Mouse (Mus musculus): ENCODE measurements around the gene Coro7. TPM values are rescaled to one million over a fixed set of nuclear protein-coding genes. Genes with fewer than 3 reads are reported as not detected.

Coro7 gene
- polyA plus RNA-seq, 1 experiment, result 237 TPM

DNA sequence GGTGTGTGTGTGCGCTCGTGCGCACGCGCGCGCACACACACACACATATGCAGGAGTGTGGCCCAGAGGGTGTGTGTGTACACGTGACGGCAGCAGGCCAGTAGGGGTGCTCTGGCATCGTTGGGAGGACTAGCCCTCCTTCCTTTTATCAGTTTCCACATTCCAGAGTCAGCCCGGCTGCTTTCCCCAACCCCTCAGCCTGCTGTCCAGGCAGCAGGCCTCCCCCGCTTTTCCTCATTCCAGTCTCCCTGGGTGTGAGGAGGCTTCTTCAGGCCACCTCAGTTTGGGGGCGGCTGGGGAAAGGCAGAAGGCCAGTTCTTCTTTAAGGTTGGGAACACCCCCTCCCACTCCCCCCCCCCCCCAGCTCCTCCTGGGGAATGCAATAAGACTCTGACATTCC, 37.4 kb downstream of the Coro7 start:
- no peak for TF ChIP-seq GATA1 (IDR thresholded peaks at IDR 0.05; ENCODE audit: low read length)

DNA sequence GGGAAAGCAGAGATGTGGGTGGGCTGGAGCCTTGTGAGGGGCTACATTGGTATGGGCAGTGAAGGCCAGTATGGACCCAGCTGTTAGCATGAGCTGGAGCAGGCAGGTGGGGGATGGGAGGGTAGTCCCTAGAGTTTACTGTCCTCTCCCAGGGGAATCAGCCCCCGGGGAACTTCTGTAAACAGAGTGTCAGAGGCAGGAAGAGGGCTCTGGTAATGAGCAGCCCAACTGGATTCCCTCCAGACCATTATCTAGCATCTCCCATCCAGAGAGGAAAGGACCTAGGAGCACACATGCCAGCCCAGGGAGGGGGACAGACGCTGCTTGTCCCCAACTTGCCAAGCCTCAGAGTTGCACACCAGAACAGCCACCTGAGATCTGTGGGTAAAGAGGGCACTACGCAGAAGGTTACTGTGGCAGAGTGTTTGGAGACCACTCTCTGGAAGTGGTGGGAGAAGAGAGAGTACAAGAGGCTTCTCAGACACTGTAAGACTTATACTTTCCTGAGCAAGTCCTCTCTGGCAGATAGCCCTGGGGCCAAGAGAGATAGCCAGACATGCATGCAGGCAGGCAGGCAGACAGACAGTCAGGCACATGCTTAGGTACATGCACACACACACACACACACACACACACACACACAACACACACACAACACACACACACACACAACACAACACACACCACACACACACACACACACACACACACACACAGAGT, 38.3 kb downstream of the Coro7 start:
- TF ChIP-seq GATA1 (IDR thresholded peaks at IDR 0.05; ENCODE audit: low read length), result no peak

DNA sequence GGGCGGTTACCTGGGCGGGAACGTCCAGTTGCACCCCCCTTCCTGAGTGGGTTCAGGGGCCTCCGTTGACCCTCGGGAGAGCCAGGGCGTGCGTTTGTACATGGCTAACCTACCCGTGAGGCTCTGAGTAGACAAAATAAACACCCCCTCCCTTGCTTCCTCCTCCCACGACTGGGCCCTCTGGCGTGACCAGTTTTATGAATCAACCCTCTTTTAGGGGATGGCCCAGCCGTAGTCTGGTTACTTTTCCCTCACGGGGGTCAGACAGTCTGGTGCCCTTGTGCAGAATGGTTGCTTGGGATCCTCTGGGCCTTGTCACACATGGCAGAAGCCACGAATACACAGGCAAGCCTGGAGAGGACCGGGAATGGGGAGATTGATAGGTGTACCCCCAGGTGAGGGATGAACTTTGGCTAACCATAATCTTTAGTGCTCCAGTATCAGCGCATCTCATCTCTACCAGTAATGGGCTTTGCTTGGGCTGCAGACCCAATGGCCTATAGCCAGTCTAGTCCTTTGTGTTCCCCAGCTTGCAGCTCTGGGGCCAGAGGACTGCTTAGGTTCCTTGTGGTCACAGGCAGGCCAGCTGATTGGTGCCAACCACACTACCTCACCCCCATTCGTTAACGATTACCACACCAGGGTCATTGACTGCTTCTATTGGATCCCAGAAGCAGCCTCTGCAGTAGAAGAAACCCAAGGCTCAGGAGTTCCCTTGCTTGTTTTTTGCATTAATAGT, 39.1 kb downstream of the Coro7 start:
- TF ChIP-seq GATA1 (IDR thresholded peaks at IDR 0.05; ENCODE audit: low read length), result no peak

DNA sequence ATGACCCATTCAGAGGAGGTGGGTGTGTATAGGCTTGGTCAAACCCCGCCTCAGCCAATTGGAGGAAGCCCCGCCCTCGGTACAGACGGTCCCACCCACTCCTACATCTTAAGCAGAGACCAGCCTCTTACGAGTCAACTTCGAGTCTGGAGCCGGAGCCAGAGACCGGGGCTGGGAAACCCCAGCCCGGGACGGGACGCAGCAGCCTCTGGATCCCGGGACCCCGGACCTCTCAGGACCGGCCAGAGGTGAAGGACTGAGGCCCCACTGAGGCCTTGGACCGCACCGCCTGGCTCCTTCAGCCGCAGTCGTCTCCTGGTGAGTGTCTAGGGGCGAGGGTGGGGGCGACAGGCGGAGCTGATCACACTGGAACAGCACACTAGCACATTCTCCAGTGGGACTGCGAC, 39.7 kb downstream of the Coro7 start, which contains the start of the genes Vasn and Dnaja3:
Gene Vasn, plus strand, starts transcription at position 111 of the 407 bp plus-strand sequence.
Gene Dnaja3, plus strand, starts transcription at position 159 of the 407 bp plus-strand sequence.
- TF ChIP-seq GATA1 (IDR thresholded peaks at IDR 0.05; ENCODE audit: low read length), result no peak

DNA sequence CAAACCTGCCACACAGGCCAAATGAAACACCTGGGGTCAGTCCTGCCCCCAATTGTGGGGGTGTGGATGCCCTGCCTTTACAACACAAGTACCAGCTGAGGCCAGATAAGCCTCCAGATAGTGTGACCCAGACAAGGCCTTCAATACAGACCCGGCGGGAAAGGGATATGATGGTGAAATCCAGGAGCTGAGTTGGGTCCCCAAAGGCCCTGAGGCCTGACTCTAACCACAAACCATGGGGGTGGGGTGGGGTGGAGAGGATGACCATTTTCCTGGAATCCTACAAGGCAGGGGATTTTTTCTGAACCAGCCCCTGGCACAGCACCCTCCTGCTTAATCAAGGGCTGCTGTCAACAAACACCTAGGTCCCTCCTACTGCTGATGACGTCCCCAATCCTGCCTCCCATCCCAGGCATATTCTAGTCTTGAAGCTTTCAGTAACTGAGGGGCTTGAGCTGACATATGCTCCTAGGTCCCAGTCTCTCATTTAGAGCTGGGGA, 40.6 kb downstream of the Coro7 start:
- TF ChIP-seq GATA1 (IDR thresholded peaks at IDR 0.05; ENCODE audit: low read length), result no peak

DNA sequence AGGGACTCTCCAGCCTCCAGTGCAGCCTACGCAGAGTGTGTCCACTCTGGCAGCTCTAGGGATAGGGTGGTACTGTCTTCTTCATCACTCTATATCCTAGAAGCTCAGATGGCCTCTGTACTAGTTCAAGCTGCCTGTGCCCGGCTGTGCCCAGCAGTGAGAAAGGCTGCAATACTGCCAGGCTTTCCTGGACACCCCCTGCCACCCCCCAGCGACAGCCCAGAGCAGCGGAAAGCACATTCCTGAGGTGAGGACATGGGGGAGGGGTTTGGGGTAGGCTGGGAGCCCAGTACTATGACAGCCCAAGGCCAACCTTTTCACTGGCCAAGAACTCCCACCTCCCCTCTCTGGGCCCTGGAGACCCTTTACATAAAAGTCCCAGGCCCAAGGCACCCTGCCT, 43.8 kb downstream of the Coro7 start:
- TF ChIP-seq GATA1 (IDR thresholded peaks at IDR 0.05; ENCODE audit: low read length), result no peak

DNA sequence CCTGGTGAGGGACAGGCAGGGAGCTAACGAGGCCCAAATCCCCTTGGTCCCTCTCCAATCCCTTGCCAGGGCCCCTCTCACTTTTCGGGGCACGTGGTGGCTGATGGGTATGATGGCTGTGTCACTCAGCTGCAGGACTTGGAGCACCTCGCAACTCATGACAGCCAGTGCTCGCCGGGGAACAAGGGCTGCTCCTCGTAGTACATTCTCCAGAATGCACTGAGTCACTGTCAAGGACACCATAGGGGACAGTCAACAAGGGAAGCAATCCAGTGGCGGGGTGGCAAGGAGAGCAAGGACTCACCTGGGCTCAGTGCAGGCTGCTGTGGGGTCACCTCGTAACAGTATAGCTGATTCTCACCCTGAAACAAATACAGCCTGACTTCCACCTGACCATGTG, 44.9 kb downstream of the Coro7 start:
- no peak for TF ChIP-seq GATA1 (IDR thresholded peaks at IDR 0.05; ENCODE audit: low read length)

DNA sequence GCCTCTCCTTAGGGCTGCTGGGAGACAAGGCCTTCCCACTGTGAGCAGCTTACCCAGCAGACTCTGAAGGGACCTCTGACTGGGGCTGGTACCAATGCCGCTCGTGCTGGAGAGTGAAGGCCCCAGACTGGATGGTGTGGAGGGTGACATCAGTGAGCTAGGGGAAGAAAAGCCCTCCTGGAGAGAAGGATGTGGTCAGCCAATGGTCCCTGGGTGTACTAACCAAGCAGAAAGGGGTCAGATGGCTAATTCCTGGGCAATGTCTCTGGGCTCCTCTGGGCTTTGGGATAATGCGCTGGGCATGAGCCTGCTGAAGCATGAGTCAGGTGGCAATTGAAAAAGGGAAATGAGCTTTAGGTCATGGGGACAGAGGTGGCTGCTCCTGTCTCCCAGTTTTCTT, 45.9 kb downstream of the Coro7 start:
- TF ChIP-seq GATA1 (IDR thresholded peaks at IDR 0.05; ENCODE audit: low read length), result no peak

DNA sequence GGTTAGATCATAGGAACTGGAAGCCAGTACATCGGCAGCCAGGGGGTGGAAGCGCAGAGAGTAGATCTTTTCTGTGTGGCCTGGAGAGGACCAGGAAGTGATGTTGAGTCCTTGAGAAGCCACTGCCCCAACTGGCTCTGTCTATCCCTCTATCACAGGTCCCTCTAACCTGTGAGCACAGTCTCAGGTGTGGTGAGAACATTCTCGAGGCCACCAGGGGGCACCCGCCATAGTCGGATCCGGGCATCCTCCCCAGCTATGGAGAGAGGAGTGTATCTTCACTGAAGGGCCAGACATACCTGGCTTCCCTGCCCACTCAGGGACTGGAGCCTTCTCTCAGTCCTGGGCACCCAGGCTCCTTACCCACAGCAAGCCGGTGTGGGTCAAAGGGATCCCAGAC, 47.5 kb downstream of the Coro7 start:
- no peak for TF ChIP-seq GATA1 (IDR thresholded peaks at IDR 0.05; ENCODE audit: low read length)

DNA sequence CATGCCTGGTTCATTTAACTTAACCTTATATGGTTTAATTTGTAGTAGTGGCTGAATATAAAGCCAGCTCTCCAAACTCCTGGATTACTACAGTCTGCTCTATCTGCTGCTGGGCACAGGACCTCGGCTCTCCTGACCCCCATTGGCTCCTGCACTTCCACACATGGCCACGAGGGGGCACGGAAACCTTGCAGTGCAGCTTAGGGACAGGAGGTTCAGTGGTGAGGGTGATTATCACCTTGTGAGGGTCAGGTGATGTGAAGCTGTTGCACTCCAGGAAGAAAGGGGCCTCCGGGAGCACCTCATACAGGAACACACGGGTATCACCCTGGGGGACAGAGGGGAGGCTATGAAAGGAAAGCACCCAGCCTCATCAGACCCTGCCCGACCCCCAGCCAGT, 49.6 kb downstream of the Coro7 start:
- TF ChIP-seq GATA1 (IDR thresholded peaks at IDR 0.05; ENCODE audit: low read length), result no peak

DNA sequence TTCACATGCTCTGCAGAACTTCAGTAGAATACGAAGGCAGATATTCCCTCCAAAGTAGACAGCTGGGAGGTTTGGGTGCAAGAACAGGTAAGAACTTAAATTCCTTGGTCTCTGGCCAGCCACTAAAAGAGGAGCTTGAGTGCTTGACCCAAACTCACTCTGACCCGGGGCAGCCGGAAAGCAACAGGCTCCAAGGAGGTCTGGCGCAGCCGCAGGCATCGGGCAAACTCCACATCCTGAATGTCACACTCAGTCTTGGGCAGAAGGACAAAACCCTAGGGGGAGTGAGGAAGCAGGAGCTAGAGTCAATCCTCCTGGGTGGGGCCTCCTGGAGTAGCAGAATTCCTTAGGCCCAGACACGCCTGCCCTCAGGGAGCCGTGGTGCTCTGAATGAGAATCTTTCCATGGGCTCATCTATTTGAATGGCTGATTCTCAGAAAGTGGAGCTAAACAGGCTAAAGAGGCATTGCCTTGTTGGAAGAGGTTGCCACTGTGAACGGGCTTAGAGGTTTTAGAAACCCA, 50.6 kb downstream of the Coro7 start:
- no peak for TF ChIP-seq GATA1 (IDR thresholded peaks at IDR 0.05; ENCODE audit: low read length)

DNA sequence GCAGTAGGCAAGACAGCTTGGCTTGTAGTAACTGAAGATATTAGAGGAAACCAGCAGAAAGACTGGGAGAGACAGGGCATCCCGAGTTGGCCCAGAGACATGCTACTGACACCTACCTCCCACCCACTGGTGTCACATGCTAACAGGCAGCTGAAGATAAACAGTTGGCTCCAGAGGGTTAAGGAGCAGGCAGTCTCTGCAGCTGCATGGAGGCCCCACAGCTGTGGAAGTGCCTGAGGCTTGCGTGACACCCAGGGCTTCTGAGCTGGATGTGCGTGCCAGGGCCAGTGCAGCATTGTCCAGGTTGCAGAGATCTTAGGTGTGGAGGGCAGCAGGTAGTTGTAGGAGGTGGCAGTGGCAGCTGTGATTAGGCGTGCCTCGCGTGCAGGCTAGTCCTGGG, 52.5 kb downstream of the Coro7 start:
- TF ChIP-seq GATA1 (IDR thresholded peaks at IDR 0.05; ENCODE audit: low read length), result no peak

DNA sequence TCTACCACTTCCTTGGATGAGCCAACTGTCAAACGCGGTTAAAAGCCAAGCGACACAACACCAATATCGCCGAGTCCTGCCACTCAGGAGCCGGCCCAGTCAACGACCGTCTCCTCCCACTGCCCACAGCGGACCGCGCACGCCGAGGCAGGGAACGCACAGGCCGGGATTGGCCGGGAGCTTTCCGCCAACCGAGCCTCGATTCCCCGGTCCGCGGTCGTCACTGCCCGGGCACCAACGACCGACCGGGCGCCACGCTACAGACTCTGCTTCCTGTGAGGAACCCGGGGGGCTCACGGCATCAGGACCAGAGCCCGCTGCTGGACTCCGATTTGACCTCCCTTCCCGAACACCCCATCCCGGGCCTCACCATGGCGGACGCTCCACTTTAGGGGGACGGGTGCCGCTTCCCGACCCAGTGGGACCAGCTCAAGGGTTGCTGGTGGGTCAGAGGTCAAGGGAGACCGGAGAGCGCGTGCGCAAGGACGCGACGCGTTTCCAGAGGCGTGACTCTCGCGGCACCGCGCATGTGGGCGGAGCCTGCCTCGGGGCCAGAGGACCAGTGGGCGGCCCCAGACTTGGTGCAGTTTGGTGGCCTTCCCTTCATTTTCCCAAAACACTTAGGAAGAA, 55.0 kb downstream of the Coro7 start, which contains the start of gene Pam16:
Gene Pam16, minus strand, starts transcription at position 508 of the 630 bp plus-strand sequence.
- no peak for TF ChIP-seq GATA1 (IDR thresholded peaks at IDR 0.05; ENCODE audit: low read length)

DNA sequence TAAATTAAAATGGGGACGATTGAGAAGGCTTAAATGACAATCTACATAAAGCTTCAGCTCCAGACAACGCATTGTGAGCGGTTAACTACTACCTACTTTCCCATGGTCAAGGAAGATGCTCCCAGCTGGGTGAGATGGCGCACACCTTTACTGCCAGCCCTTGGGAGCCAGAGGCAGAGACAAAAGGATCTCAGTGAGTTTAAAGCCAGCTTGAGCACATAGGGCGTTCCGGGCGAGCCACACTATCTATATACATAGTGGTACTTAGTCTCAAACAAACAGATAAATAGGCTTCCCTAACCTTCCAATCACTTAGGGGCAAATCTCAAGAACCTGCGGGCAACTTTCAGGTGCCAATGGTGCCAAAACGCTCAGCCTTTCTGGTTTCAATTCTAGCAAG, 55.5 kb downstream of the Coro7 start:
- no peak for TF ChIP-seq GATA1 (IDR thresholded peaks at IDR 0.05; ENCODE audit: low read length)

DNA sequence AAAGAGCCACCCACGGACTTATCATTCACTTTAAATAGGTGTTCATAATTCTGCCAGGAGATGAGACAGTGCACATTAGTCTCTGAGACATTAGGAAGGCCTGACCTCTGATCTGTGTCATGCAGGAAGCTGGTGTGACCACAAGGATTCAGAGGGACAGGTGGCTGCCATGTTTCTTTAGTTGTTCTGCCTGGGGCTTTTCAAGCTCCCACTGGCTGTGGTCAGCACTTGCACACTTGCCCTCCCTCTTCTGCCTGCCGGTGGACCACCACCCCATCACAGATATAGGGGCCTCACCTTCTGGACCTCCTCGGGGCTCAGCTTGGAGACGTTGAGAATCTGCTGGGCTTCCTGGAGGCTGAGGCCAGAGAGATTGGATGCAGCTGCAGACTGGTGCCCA, 62.7 kb downstream of the Coro7 start:
- no peak for TF ChIP-seq GATA1 (IDR thresholded peaks at IDR 0.05; ENCODE audit: low read length)

DNA sequence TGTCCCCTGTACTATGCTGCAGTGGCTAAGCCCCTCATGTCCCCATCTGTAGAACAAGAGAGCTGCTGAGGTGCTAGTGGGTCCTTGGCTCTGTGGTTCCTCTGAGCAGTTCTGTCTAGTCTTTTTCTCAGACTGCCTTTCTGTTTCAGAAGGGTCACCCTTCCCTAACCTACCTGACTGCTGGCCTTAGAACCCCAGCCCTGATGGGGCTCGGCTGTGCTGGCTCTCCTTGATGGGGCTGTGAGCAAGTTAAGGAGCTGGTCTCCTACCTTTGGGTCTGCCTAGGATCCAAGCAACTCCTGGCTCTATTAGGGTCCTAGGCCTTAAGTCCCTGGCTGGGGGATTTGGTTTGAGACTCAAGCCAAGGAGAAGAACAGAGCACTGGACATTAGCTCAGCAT, 64.3 kb downstream of the Coro7 start:
- no peak for TF ChIP-seq GATA1 (IDR thresholded peaks at IDR 0.05; ENCODE audit: low read length)
